Mouse (Mus musculus): ENCODE data around the gene Zcrb1. TPM values are rescaled to one million over a fixed set of nuclear protein-coding genes. Genes with fewer than 3 reads are reported as not detected.
A peak's percentile ranks its signal among the peaks of the same experiment; 100 is the strongest.

Zcrb1 gene
- polyA plus RNA-seq, 1 experiment from 2014 or later = 166 TPM

DNA sequence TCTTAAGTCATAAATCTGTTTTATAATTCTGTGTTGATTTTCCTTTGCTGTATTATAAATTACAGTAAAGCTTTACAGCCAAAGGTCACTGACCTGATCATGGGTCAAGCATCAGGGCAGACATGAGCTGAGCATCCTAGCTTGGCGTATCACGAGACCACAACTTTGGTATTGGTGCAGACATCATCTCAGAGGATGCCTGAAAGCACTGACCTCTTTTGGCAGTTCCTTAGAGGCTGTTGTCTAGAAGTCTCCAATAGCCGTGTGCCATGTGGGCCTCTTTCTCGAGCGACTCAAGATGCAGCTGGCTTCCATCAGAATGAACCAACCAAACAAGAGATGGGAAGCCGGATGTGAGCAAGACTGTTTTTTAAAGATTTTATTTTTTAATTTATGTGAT lies 32.6 kb downstream of the Zcrb1 start:
- Histone ChIP-seq H3K9me3 (ENCODE audit: control insufficient read depth, low read length) (no peaks in the 10 kb centered on the region), H3K4me3 (ENCODE audit: low read depth, low read length) (no peak overlapping the region), H3K4me2 (ENCODE audit: low read depth, severe bottlenecking) (no peak overlapping the region), H3K27me3 (ENCODE audit: control insufficient read depth, insufficient read depth, low read length) (no peaks in the 10 kb centered on the region), H3K9ac (ENCODE audit: low read length) (no peak overlapping the region), H3K36me3 (ENCODE audit: control insufficient read depth, insufficient read depth, low read length) (no peaks in the 10 kb centered on the region), H3K27ac (replicated peaks; ENCODE audit: low read depth, low read length) (no peak overlapping the region), H3K4me1 (ENCODE audit: control insufficient read depth, insufficient read depth, low read length) (no peaks in the 10 kb centered on the region)
- ATAC-seq (ENCODE audit: insufficient number of reproducible peaks, low FRiP score, low TSS enrichment, low read depth) = no peak
- DNase-seq (ENCODE audit: low spot score) = no peak
- 87% methylated on average over 6 of the region's 6 CpGs for WGBS

DNA sequence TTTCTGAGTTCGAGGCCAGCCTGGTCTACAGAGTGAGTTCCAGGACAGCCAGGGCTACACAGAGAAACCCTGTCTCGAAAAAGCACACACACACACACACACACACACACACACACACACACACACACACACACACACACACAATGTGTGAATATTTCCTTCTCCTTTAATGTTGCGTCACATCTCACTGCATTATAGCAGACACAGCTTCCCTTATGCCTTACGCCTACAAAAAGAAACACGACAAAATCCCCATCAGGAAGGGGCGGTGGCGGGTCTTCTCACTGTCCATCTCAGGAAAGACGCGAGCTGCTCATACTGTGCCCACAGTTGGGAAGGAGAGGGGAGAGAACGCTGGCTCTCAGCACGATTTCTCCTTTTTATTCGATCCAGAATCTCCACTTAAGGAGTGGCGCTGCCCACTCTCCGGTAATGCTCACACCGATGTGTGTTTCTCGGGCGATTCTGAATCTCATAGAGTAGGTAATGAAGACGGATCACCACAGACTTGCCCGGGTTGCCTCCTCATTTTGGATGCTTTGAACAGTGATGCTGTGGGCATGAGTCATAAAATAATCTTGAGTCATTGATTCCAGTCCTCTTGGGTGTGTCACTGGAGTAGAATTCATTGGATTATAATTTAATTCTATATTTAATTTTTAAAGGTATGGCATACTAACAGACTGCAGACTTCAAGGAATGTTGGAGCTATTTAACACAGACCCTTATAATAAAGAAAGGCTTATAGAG lies 39.6 kb downstream of the Zcrb1 start:
- Histone ChIP-seq H3K27ac (replicated peaks; ENCODE audit: low read depth, low read length) (no peak overlapping the region), H3K27me3 (ENCODE audit: control insufficient read depth, insufficient read depth, low read length) (no peaks in the 10 kb centered on the region), H3K9me3 (ENCODE audit: control insufficient read depth, low read length) (no peaks in the 10 kb centered on the region), H3K36me3 (ENCODE audit: control insufficient read depth, insufficient read depth, low read length) (no peaks in the 10 kb centered on the region), H3K4me2 (ENCODE audit: low read depth, severe bottlenecking) (no peak overlapping the region), H3K9ac (ENCODE audit: low read length) (no peak overlapping the region), H3K4me3 (ENCODE audit: low read depth, low read length) (no peak overlapping the region), H3K4me1 (ENCODE audit: control insufficient read depth, insufficient read depth, low read length) (no peaks in the 10 kb centered on the region)
- 89% methylated on average over 17 of the region's 19 CpGs for WGBS
- DNase-seq (ENCODE audit: low spot score) (no peak), ATAC-seq (ENCODE audit: insufficient number of reproducible peaks, low FRiP score, low TSS enrichment, low read depth) (no peak)

- H3K4me1 ChIP-seq (ENCODE audit: control insufficient read depth, insufficient read depth, low read length) = no peaks in the 10 kb centered on the region
- no peaks in the 10 kb centered on the region for H3K27me3 ChIP-seq (ENCODE audit: control insufficient read depth, insufficient read depth, low read length)
- WGBS = 90% methylated on average over 10 of the region's 10 CpGs
- H3K36me3 ChIP-seq (ENCODE audit: control insufficient read depth, insufficient read depth, low read length) = no peaks in the 10 kb centered on the region
- H3K9ac ChIP-seq (ENCODE audit: low read length) = no peak overlapping the region
- no peak overlapping the region for H3K4me2 ChIP-seq (ENCODE audit: low read depth, severe bottlenecking)
- no peak overlapping the region for H3K27ac ChIP-seq (replicated peaks; ENCODE audit: low read depth, low read length)
- no peaks in the 10 kb centered on the region for H3K9me3 ChIP-seq (ENCODE audit: control insufficient read depth, low read length)
- H3K4me3 ChIP-seq (ENCODE audit: low read depth, low read length) = no peak overlapping the region
- DNase-seq (ENCODE audit: low spot score) = no peak
- no peak for ATAC-seq (ENCODE audit: insufficient number of reproducible peaks, low FRiP score, low TSS enrichment, low read depth)
These were observed 57.3 kb downstream of the Zcrb1 start for GRCm38 (mm10) chr15:93340630-93341379.

GRCm38 (mm10) chr15:93336925-93337761 lies 61.0 kb downstream of the Zcrb1 start, which contains the start of gene Yaf2:
Yaf2 (minus strand) TSS chr15:93336935.
- H3K9ac ChIP-seq (ENCODE audit: low read length) = peak within 1 kb of the TSS; percentile 91
- no peaks in the 10 kb centered on the region for H3K9me3 ChIP-seq (ENCODE audit: control insufficient read depth, low read length)
- WGBS = under 1% methylated on average over 70 of the region's 73 CpGs
- no peaks in the 10 kb centered on the region for H3K27me3 ChIP-seq (ENCODE audit: control insufficient read depth, insufficient read depth, low read length)
- H3K4me2 ChIP-seq (ENCODE audit: low read depth, severe bottlenecking) = peak within 1 kb of the TSS; percentile 81
- peak within 1 kb of the TSS; percentile 79 for H3K4me3 ChIP-seq (ENCODE audit: low read depth, low read length)
- peak within 1 kb of the TSS; percentile 92 for H3K27ac ChIP-seq (replicated peaks; ENCODE audit: low read depth, low read length)
- H3K4me1 ChIP-seq (ENCODE audit: control insufficient read depth, insufficient read depth, low read length) = no peaks in the 10 kb centered on the region
- no peaks in the 10 kb centered on the region; the same call in 1 of the 2 replicates for H3K36me3 ChIP-seq (ENCODE audit: control insufficient read depth, insufficient read depth, low read length)
- ATAC-seq (ENCODE audit: insufficient number of reproducible peaks, low FRiP score, low TSS enrichment, low read depth) (peak; percentile 90), DNase-seq (ENCODE audit: low spot score) (peak; percentile 87)

- ATAC-seq (ENCODE audit: insufficient number of reproducible peaks, low FRiP score, low TSS enrichment, low read depth) (no peak), DNase-seq (ENCODE audit: low spot score) (no peak)
- peak overlapping the region; percentile 91 for H3K9ac ChIP-seq (ENCODE audit: low read length)
- peak overlapping the region; percentile 81 for H3K4me2 ChIP-seq (ENCODE audit: low read depth, severe bottlenecking)
- no peaks in the 10 kb centered on the region for H3K4me1 ChIP-seq (ENCODE audit: control insufficient read depth, insufficient read depth, low read length)
- H3K27me3 ChIP-seq (ENCODE audit: control insufficient read depth, insufficient read depth, low read length) = no peaks in the 10 kb centered on the region
- no peaks in the 10 kb centered on the region; the same call in 1 of the 2 replicates for H3K36me3 ChIP-seq (ENCODE audit: control insufficient read depth, insufficient read depth, low read length)
- H3K4me3 ChIP-seq (ENCODE audit: low read depth, low read length) = peak overlapping the region; percentile 79; the same call in 1 of the 2 replicates
- under 1% methylated on average over 38 of the region's 52 CpGs for WGBS
- peak overlapping the region; percentile 92 for H3K27ac ChIP-seq (replicated peaks; ENCODE audit: low read depth, low read length)
- H3K9me3 ChIP-seq (ENCODE audit: control insufficient read depth, low read length) = no peaks in the 10 kb centered on the region
These were observed 61.5 kb downstream of the Zcrb1 start for GRCm38 (mm10) chr15:93336658-93336924.

Other genes starting within 250 kb of the Zcrb1 start
- 22.6 and 26.3 TPM in 2 replicates for gene Gxylt1, start 123.2 kb downstream of the Zcrb1 start, polyA plus RNA-seq (2014; fragmentation: Nextera tagmentation; extraction: Ambion mirVana)
- 99.0 and 109 TPM in 2 replicates for gene Yaf2, start 61.4 kb downstream of the Zcrb1 start, polyA plus RNA-seq (2014; fragmentation: Nextera tagmentation; extraction: Ambion mirVana)
- 63.2 and 66.6 TPM in 2 replicates for gene Pphln1, start within 50 bp of the Zcrb1 start, polyA plus RNA-seq (2014; fragmentation: Nextera tagmentation; extraction: Ambion mirVana)
- gene Prickle1, start 197.6 kb upstream of the Zcrb1 start, polyA plus RNA-seq (2014; fragmentation: Nextera tagmentation; extraction: Ambion mirVana) = 30.0 and 32.6 TPM in 2 replicates

Measured in limb, embryonic 11.5 days (tissue).